Mouse (Mus musculus): ENCODE measurements at regions not wholly inside any gene's neighbourhood (a gene's known extent, or its start where the extent isn't known, plus 50 kb on each side); places are given as distances from the start of the nearest gene placed in this dataset.

GRCm38 (mm10) chr3:5806947-5807575 is 56.5 kb downstream of the Gm8797 start:
- no peak for TF ChIP-seq CTCF (IDR thresholded peaks at IDR 0.05; ENCODE audit: extremely low read depth, insufficient read depth, low read length)
- TF ChIP-seq POLR2A (IDR thresholded peaks at IDR 0.05; ENCODE audit: extremely low read depth, insufficient read depth, low read length): no peak
